Mouse (Mus musculus) cerebellum, adult 2 months (tissue): ENCODE results near the gene Psmb4.

Experiments
- CTCF ChIP-seq: fragments of 200-500 bp; IDR thresholded peaks from 2 replicates; pipeline ENCODE4 v1.5.1; 2011; ENCODE audit warnings: low read depth, mild to moderate bottlenecking, control low read depth, low read length, moderate library complexity, borderline replicate concordance; ENCODE audit not compliant: insufficient read depth
- POLR2A ChIP-seq: fragments of 200-500 bp; IDR thresholded peaks from 2 replicates; pipeline ENCODE4 v1.6.1; 2011; ENCODE audit warnings: low read length, control low read depth, borderline replicate concordance; ENCODE audit not compliant: insufficient read depth

GRCm38 (mm10) chr3:94835396-94835795 is 51.4 kb downstream of the Psmb4 start:
- TF ChIP-seq CTCF (no peak), POLR2A (no peak)
